Mouse (Mus musculus): ENCODE results near the gene Scn4b.

DNA sequence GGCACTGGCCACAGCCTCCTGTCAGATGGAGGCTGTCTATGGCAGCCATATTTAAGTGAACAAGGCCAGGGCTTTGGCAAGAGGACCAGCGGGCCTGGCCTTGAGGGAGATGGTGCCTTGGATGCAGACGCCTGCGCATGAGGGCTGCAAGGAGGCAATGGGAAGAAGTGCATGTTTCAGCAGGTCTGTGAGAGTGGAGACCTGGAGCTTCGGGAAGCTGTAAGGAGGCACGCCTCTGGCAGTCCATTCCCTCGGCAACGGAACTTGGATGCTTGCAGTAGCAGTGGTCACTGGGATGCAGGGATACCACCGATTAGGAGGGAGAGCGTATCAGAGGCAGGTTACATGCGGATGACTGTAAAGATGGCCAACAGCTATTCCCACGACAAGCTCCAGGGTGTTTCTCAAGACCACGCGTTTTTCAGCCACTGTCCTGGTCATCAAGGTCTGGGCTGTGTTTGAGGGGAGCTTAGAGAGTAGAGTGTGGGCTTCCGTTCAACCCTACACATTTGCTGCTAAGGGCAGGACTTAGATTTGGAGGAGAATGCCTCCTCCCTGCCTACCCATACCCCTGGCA lies 18.2 kb upstream of the Scn4b start:
- no peak for TF ChIP-seq CTCF (IDR thresholded peaks at IDR 0.05; ENCODE audit: control insufficient read depth, insufficient read depth, insufficient replicate concordance, low read depth, low read length)
- no peak for TF ChIP-seq POLR2A (IDR thresholded peaks at IDR 0.05; ENCODE audit: control insufficient read depth, low read depth, low read length)
